Comparison of ENCODE assay signal across 8 mouse cellular contexts in the genomic region with DNA sequence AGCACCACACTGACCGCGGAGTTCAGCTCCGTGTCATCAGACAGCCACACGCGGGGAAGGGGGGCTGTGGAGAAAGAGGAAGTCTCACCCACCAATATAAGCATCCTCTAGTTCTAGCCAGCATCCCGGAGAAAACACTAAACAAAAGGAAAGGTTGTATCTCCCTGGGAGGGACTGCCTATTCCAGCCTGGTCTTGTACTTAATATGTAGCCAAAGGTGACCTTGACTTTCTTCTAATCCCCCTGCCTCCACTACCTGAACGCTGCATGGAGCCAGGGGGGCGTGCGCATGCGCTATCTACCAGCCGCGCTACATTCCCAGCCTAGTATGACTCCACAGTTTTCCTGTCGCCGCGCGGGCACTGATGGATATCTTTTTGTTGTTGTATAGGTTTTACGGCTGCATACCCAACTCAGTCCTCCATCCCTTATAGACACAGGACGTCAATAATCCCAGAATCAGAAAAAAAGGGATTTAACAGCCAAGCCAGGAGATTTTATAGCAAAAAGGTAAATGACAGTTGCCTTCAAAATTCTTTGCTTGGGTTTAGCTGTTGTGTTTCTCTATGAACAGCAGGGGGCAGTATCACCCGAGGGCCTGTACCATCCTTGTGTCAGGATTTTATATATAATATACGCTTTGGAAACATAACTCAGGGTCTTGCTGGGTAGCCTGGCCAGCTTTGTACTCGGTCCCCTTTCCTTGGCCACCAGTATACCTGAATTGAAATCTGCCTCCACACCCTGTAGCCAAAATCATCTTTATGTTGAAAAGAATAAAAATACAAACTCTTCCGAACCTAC. TPM values are rescaled to one million over a fixed set of nuclear protein-coding genes. Genes with fewer than 3 reads are reported as not detected.
DNase-seq lines count a peak whose midpoint lies in the region; ATAC-seq and TF ChIP-seq lines count a peak whose summit lies in the region.

No protein-coding gene starts in this region.

- no peaks in the 10 kb centered on the region for H3K27me3 ChIP-seq in heart, embryonic 11.5 days (ENCODE audit: control insufficient read depth, insufficient read depth, low read length)

- H3K9ac ChIP-seq in heart, embryonic 11.5 days (ENCODE audit: low read depth, low read length) = peak overlapping the region; percentile 35; the same call in 1 of the 2 replicates

- H3K4me2 ChIP-seq in heart, embryonic 11.5 days = peak overlapping the region; percentile 67

- no peak for TF ChIP-seq POLR2A in lung, adult 2 months (IDR thresholded peaks at IDR 0.05; ENCODE audit: borderline replicate concordance, extremely low read depth, low read depth, low read length)

- peak; percentile 11 to 38 for DNase-seq in heart, adult 18-20 months
- no peak for DNase-seq in heart, adult 8-10 months (ENCODE audit: low spot score)
- DNase-seq in layer of hippocampus, adult 18-20 months (ENCODE audit: low spot score in 2 of 2) = peak; percentile 45 to 65
- DNase-seq in lung, adult 2 months = peak; percentile 34
- peak; percentile 80 for DNase-seq in retina, embryonic 14.5 days (ENCODE audit: low spot score)
- no peak for DNase-seq in ovary, adult 18-20 months (ENCODE audit: low spot score)

- no peaks in the 10 kb centered on the region for H3K9me3 ChIP-seq in heart, embryonic 11.5 days (replicated peaks; ENCODE audit: control insufficient read depth, low read length)

- no peaks in the 10 kb centered on the region for H3K36me3 ChIP-seq in heart, embryonic 11.5 days (ENCODE audit: control insufficient read depth, insufficient read depth, low read length)

- TF ChIP-seq CTCF in lung, adult 2 months (IDR thresholded peaks at IDR 0.05; ENCODE audit: insufficient read depth, low read length) = peak; percentile 21; the same call in 1 of the 2 replicates

- WGBS in heart, embryonic 11.5 days (ENCODE audit: insufficient replicate concordance) = 15% methylated on average over 22 of the region's 22 CpGs
- 10% methylated on average over 22 of the region's 22 CpGs for WGBS in lung, adult 2 months

- H3K4me3 ChIP-seq in heart, embryonic 11.5 days (ENCODE audit: low read depth, low read length) = peak overlapping the region; percentile 24
- peak overlapping the region; percentile 19 for H3K4me3 ChIP-seq in lung, adult 2 months (replicated peaks; ENCODE audit: extremely low read depth, low read depth, low read length)

- H3K27ac ChIP-seq in heart, embryonic 11.5 days (ENCODE audit: low read depth, low read length) = no peak overlapping the region

- H3K4me1 ChIP-seq in heart, embryonic 11.5 days (ENCODE audit: control insufficient read depth, insufficient read depth, low read length) = no peaks in the 10 kb centered on the region; the same call in 1 of the 2 replicates
- H3K4me1 ChIP-seq in lung, adult 2 months (ENCODE audit: control insufficient read depth, insufficient read depth, low read length) = no peaks in the 10 kb centered on the region

- ATAC-seq in common myeloid progenitor, adult 5-6 weeks (replicated peaks; ENCODE audit: low read depth, poor library complexity, severe bottlenecking) = peak; percentile 75
- 0 out of 2 replicates have a peak, but pooled peaks have one; percentile 39 for ATAC-seq in heart, embryonic 11.5 days (replicated peaks; ENCODE audit: insufficient number of reproducible peaks, low FRiP score, low TSS enrichment)

RNA-seq across cellular contexts. Expression of a gene that starts 12.9 kb away (rescaled TPM):
- 10 to 100 TPM; 35.0 to 37.0 TPM for total RNA-seq in heart, adult 18-20 months (2021)
- 10 to 100 TPM; 42.2 to 55.4 (median 44.1) TPM for total RNA-seq in heart, adult 8-10 months (2022)
- total RNA-seq in common myeloid progenitor, adult 5-6 weeks (2017) = 31.7 and 39.1 TPM in 2 replicates
- polyA plus RNA-seq in heart, embryonic 11.5 days (2014; fragmentation: Nextera tagmentation; extraction: Ambion mirVana) = 5.7 and 6.4 TPM in 2 replicates
- 10 to 100 TPM; 87.9 to 89.0 TPM for total RNA-seq in layer of hippocampus, adult 18-20 months (2021)
- 58.2 and 84.6 TPM in 2 replicates for polyA plus RNA-seq in lung, adult 2 months (2012; rRNA removed)

RNA-seq across cellular contexts. Expression of a gene that starts 13.2 kb away (rescaled TPM):
- total RNA-seq in heart, adult 18-20 months (2021) = 1 to 10 TPM in 1 of 2 experiments, not detected in 1; 1.0 TPM
- under 1 TPM in 2 of 4 experiments, not detected in 2; 0.22 to 0.44 TPM for total RNA-seq in heart, adult 8-10 months (2022)
- not detected in 2 replicates for total RNA-seq in common myeloid progenitor, adult 5-6 weeks (2017)
- polyA plus RNA-seq in heart, embryonic 11.5 days (2014; fragmentation: Nextera tagmentation; extraction: Ambion mirVana) = 0.13 and 0.14 TPM in 2 replicates
- 1 to 10 TPM; 1.7 to 3.5 TPM for total RNA-seq in layer of hippocampus, adult 18-20 months (2021)
- polyA plus RNA-seq in lung, adult 2 months (2012; rRNA removed) = 1.3 and 1.4 TPM in 2 replicates

Comparison
In these comparisons a context has a peak if more than half of its experiments do, and no peak if none do; other contexts are left out.
1. DNase-seq: peak in heart, adult 18-20 months (2 of 2), layer of hippocampus, adult 18-20 months (2 of 2), lung, adult 2 months (single experiment) and retina, embryonic 14.5 days (single experiment); none in heart, adult 8-10 months (single experiment) and ovary, adult 18-20 months (single experiment).